Mouse (Mus musculus) ovary, adult 18-20 months (tissue): Measurements from ENCODE around the gene Asb3.
A peak's percentile ranks its signal among the peaks of the same experiment; 100 is the strongest.

Experiments
- DNase-seq: peaks from one replicate; pipeline ENCODE4 v3.0.0; 2022; ENCODE audit warnings: low spot score, mixed read lengths

Gene Asb3

GRCm38 (mm10) chr11:30885171-30885871 is at the start of gene Asb3, which contains the start of gene Gpr75:
Gene Asb3 (plus strand): TSS chr11:30885416.
Gene Gpr75 (plus strand): TSS chr11:30885358.
- peak; percentile 62 for DNase-seq

- DNase-seq = no peak
Observed at GRCm38 (mm10) chr11:30838793-30839192, 46.4 kb upstream of the Asb3 start.

- no peak for DNase-seq
Observed at GRCm38 (mm10) chr11:30844355-30844754, 40.9 kb upstream of the Asb3 start.

GRCm38 (mm10) chr11:30872425-30872824 is 12.8 kb upstream of the Asb3 start:
- DNase-seq = no peak

- DNase-seq = no peak
Observed at GRCm38 (mm10) chr11:30888153-30888552, 2.9 kb downstream of the Asb3 start.

- DNase-seq = no peak
Observed at GRCm38 (mm10) chr11:30896201-30896600, 11.0 kb downstream of the Asb3 start.

- no peak for DNase-seq
Observed at GRCm38 (mm10) chr11:30899312-30899711, 14.1 kb downstream of the Asb3 start.

- no peak for DNase-seq
Observed at GRCm38 (mm10) chr11:30912311-30912710, 27.1 kb downstream of the Asb3 start.

- no peak for DNase-seq
Observed at GRCm38 (mm10) chr11:30920641-30921040, 35.4 kb downstream of the Asb3 start.

- no peak for DNase-seq
Observed at GRCm38 (mm10) chr11:30923283-30923682, 38.1 kb downstream of the Asb3 start.

GRCm38 (mm10) chr11:30928079-30928478 is 42.9 kb downstream of the Asb3 start:
- DNase-seq = no peak

- no peak for DNase-seq
Observed at GRCm38 (mm10) chr11:30928498-30928897, 43.3 kb downstream of the Asb3 start.

- no peak for DNase-seq
Observed at GRCm38 (mm10) chr11:30943522-30943921, 58.3 kb downstream of the Asb3 start.

- no peak for DNase-seq
Observed at GRCm38 (mm10) chr11:30952829-30953228, 67.6 kb downstream of the Asb3 start.

- peak; percentile 5 for DNase-seq
Observed at GRCm38 (mm10) chr11:30953469-30954154, 68.4 kb downstream of the Asb3 start.

- DNase-seq = peak; percentile 80
Observed at GRCm38 (mm10) chr11:30954279-30954725, 69.1 kb downstream of the Asb3 start, which contains the start of gene Erlec1. Gene Erlec1 (minus strand): TSS chr11:30954335.

- no peak for DNase-seq
Observed at GRCm38 (mm10) chr11:30985237-30985636, 100.0 kb downstream of the Asb3 start.

- peak; percentile 86 for DNase-seq
Observed at GRCm38 (mm10) chr11:30985877-30986624, 100.8 kb downstream of the Asb3 start, which contains the start of gene Chac2. Gene Chac2 (minus strand): TSS chr11:30986350.

- DNase-seq = no peak
Observed at GRCm38 (mm10) chr11:30986625-30987017, 101.4 kb downstream of the Asb3 start.

GRCm38 (mm10) chr11:30996670-30997069 is 111.5 kb downstream of the Asb3 start:
- no peak for DNase-seq

GRCm38 (mm10) chr11:30998199-30998598 is 113.0 kb downstream of the Asb3 start:
- DNase-seq = no peak

GRCm38 (mm10) chr11:30998704-30999103 is 113.5 kb downstream of the Asb3 start:
- no peak for DNase-seq
